Mouse (Mus musculus) forebrain, embryonic 12.5 days (tissue): ENCODE results near the gene Gpr153. TPM values are rescaled to one million over a fixed set of nuclear protein-coding genes. Genes with fewer than 3 reads are reported as not detected.

Experiments
- ATAC-seq: fragments of 200-750 bp; cut with Nextera tagmentation; 2 replicates; pipeline ENCODE4 v1.8.0; 2017; ENCODE audit warnings: moderate TSS enrichment; ENCODE audit not compliant: low FRiP score
- H3K27ac ChIP-seq: fragments of 300-500 bp; sonication (generic); 2 replicates; pipeline ENCODE4 v1.5.1; 2016; ENCODE audit warnings: mild to moderate bottlenecking
- H3K27me3 ChIP-seq: fragments of 300-500 bp; sonication (generic); 2 replicates; pipeline ENCODE4 v1.6.1; 2016; ENCODE audit warnings: mild to moderate bottlenecking
- H3K36me3 ChIP-seq: fragments of 300-500 bp; sonication (generic); replicated peaks from 2 replicates; pipeline ENCODE4 v1.6.1; 2016; ENCODE audit warnings: mild to moderate bottlenecking
- H3K4me1 ChIP-seq: fragments of 300-500 bp; sonication (generic); 2 replicates; pipeline ENCODE4 v1.6.1; 2016
- H3K4me2 ChIP-seq: fragments of 300-500 bp; sonication (generic); 2 replicates; pipeline ENCODE4 v1.6.1; 2016; ENCODE audit warnings: mild to moderate bottlenecking, moderate library complexity
- H3K4me3 ChIP-seq: fragments of 300-500 bp; sonication (generic); replicated peaks from 2 replicates; pipeline ENCODE4 v1.5.1; 2016; ENCODE audit warnings: mild to moderate bottlenecking
- H3K9ac ChIP-seq: fragments of 300-500 bp; sonication (generic); 2 replicates; pipeline ENCODE4 v1.6.1; 2016; ENCODE audit warnings: mild to moderate bottlenecking
- H3K9me3 ChIP-seq: fragments of 300-500 bp; sonication (generic); 2 replicates; pipeline ENCODE4 v1.6.1; 2016
- WGBS: fragments of 180-500 bp; shearing (Covaris S2); methylation state at CpG from one replicate; pipeline ENCODE4 v1.1.7; 2016; 5-methylcytosine and 5-hydroxymethylcytosine counted together
- polyA plus RNA-seq: library from polyadenylated mRNA; unstranded; fragments of >200 nt; fragmentation: Nextera tagmentation; extraction: Ambion mirVana; gene quantifications from 2 replicates; pipeline ENCODE4 v1.2.1, GENCODE M21; 2016

The Gpr153 gene
- polyA plus RNA-seq, 1 experiment from 2014 or later: 6.9 TPM

DNA sequence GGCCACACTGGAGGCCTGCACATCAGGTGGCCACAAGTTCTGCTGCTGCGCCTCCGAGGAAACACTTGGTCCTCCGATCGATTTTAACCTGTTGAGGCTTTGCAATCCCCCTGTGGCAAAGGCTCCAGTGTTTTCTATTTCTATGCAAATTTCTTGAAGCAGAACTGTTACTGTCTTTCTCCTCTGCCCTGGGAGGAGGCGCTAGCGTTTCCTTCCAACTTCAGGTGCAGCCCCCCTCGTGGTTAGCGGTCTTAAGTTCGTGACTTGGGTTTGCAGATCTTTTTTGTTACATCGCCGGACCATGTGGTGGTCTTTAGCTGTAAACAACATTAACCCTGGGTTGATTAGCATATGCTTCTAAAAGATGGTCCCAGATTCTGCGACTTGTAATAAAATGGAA lies 59.6 kb downstream of the Gpr153 start:
- no peak overlapping the region for H3K27ac ChIP-seq
- H3K4me1 ChIP-seq: peaks cover 4% of the 10 kb centered on the region
- no peak for ATAC-seq
- H3K9ac ChIP-seq: no peak overlapping the region
- H3K9me3 ChIP-seq: no peaks in the 10 kb centered on the region
- H3K4me2 ChIP-seq: no peak overlapping the region
- H3K27me3 ChIP-seq: peaks cover 24% of the 10 kb centered on the region
- H3K4me3 ChIP-seq: no peak overlapping the region
- peaks cover 75% of the 10 kb centered on the region for H3K36me3 ChIP-seq
- WGBS: 93% methylated on average over 12 of the region's 12 CpGs

Other genes starting within 250 kb of the Gpr153 start
- gene Zbtb48, start 246.6 kb upstream of the Gpr153 start, polyA plus RNA-seq: 23.7 and 24.2 TPM in 2 replicates
- gene Tas1r1, start 235.7 kb upstream of the Gpr153 start, polyA plus RNA-seq: 0.55 and 0.78 TPM in 2 replicates
- gene Nol9, start 234.9 kb upstream of the Gpr153 start, polyA plus RNA-seq: 33.3 and 34.1 TPM in 2 replicates
- gene Plekhg5, start 201.7 kb upstream of the Gpr153 start, polyA plus RNA-seq: 9.5 and 10.8 TPM in 2 replicates
- 0.66 and 0.76 TPM in 2 replicates for gene Tnfrsf25, start 158.3 kb upstream of the Gpr153 start, polyA plus RNA-seq
- gene Espn, start 121.9 kb upstream of the Gpr153 start, polyA plus RNA-seq: 1.8 and 2.1 TPM in 2 replicates
- not detected in 2 replicates for gene Hes2, start 115.4 kb upstream of the Gpr153 start, polyA plus RNA-seq
- 85.9 and 86.7 TPM in 2 replicates for gene Acot7, start 96.1 kb upstream of the Gpr153 start, polyA plus RNA-seq
- 0.43 and 0.46 TPM in 2 replicates for gene Hes3, start 17.4 kb downstream of the Gpr153 start, polyA plus RNA-seq
- 20.3 and 21.3 TPM in 2 replicates for gene Icmt, start 23.0 kb downstream of the Gpr153 start, polyA plus RNA-seq
- 1.5 and 2.7 TPM in 2 replicates for gene Rnf207, start 44.8 kb downstream of the Gpr153 start, polyA plus RNA-seq
- gene Rpl22, start 51.5 kb downstream of the Gpr153 start, polyA plus RNA-seq: 319 and 331 TPM in 2 replicates
- 6.8 and 7.4 TPM in 2 replicates for gene Chd5, start 64.4 kb downstream of the Gpr153 start, polyA plus RNA-seq
- 7.3 and 7.5 TPM in 2 replicates for gene Nphp4, start 202.5 kb downstream of the Gpr153 start, polyA plus RNA-seq
- 16.6 and 17.1 TPM in 2 replicates for gene Kcnab2, start 203.6 kb downstream of the Gpr153 start, polyA plus RNA-seq